Mouse (Mus musculus): ENCODE data around the gene Emp1.

The Emp1 gene

GRCm38 (mm10) chr6:135412649-135413048, 50.3 kb downstream of the Emp1 start:
- no peak for DNase-seq (ENCODE audit: low read depth, low spot score)

GRCm38 (mm10) chr6:135417459-135417858, 55.1 kb downstream of the Emp1 start:
- no peak for DNase-seq (ENCODE audit: low read depth, low spot score)

GRCm38 (mm10) chr6:135418223-135418824, 56.0 kb downstream of the Emp1 start:
- DNase-seq (ENCODE audit: low read depth, low spot score) = no peak

- DNase-seq (ENCODE audit: low read depth, low spot score) = no peak
These were observed 65.9 kb downstream of the Emp1 start for GRCm38 (mm10) chr6:135428246-135428645.

- no peak for DNase-seq (ENCODE audit: low read depth, low spot score)
These were observed 67.0 kb downstream of the Emp1 start for GRCm38 (mm10) chr6:135429268-135429909.

- DNase-seq (ENCODE audit: low read depth, low spot score) = no peak
These were observed 68.2 kb downstream of the Emp1 start for GRCm38 (mm10) chr6:135430441-135430970.
